Mouse (Mus musculus): ENCODE measurements at regions not wholly inside any gene's neighbourhood (a gene's known extent, or its start where the extent isn't known, plus 50 kb on each side); places are given as distances from the start of the nearest gene placed in this dataset.

GRCm38 (mm10) chr13:57259920-57260319 is 364.1 kb upstream of the Trpc7 start:
- peak; percentile 25; the same call in 1 of the 2 replicates for TF ChIP-seq CTCF (IDR thresholded peaks at IDR 0.05; ENCODE audit: low read depth, low read length)
- no peak for TF ChIP-seq POLR2A (IDR thresholded peaks at IDR 0.05; ENCODE audit: borderline replicate concordance, low read depth, low read length)

All from bone marrow macrophage, adult 2 months (primary cell).